Mouse (Mus musculus): Measurements from ENCODE around the gene Gm11236.
"Not testable (repeated sequence)": the region's sequence is repeated elsewhere in the genome, so short reads cannot be mapped to it uniquely, and the experiment has no call there.

Gene Gm11236

GRCm38 (mm10) chr4:73637821-73638220 lies at the start of gene Gm11236:
Gene Gm11236, plus strand, starts transcription at chr4:73638121.
- DNase-seq (ENCODE audit: low spot score in 2 of 2) = not testable (repeated sequence)

DNA sequence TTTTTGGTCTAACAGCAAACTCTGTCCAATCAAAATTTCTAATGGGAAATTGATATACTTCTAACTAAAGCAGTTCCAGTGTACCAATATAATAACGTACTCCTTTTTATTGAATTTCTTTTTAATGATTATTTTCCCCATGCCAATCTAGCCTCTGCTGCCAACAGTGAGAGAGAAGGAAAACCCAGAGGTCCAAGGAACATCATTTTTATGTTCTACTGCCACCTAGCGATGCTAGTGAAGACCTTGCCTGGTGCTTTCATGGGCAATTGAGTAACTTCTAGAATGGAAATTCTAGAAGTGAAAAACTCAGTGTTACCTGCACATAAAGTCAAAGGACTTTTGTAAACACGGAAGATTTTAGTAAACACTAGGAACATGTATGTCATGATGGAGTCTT lies 38.7 kb upstream of the Gm11236 start:
- DNase-seq (ENCODE audit: low spot score in 2 of 2) = peak in 1 of 2 experiments; percentile 3

GRCm38 (mm10) chr4:73607581-73607980 lies 30.3 kb upstream of the Gm11236 start, which contains the start of gene Gm11238:
Gene Gm11238, plus strand, starts transcription at chr4:73607881.
- not testable (repeated sequence) for DNase-seq (ENCODE audit: low spot score in 2 of 2)

GRCm38 (mm10) chr4:73622684-73623083 lies 15.2 kb upstream of the Gm11236 start, which contains the start of gene Gm11237:
Gene Gm11237, plus strand, starts transcription at chr4:73622984.
- DNase-seq (ENCODE audit: low spot score in 2 of 2) = not testable (repeated sequence)

- DNase-seq (ENCODE audit: low spot score in 2 of 2) = peak in 1 of 2 experiments; percentile 18
These were observed 23.9 kb downstream of the Gm11236 start for GRCm38 (mm10) chr4:73661864-73662263.

- DNase-seq (ENCODE audit: low spot score in 2 of 2) = not testable (repeated sequence)
These were observed 30.1 kb downstream of the Gm11236 start, which contains the start of gene Gm11239 for GRCm38 (mm10) chr4:73668054-73668453. Gene Gm11239, plus strand, starts transcription at chr4:73668354.

DNA sequence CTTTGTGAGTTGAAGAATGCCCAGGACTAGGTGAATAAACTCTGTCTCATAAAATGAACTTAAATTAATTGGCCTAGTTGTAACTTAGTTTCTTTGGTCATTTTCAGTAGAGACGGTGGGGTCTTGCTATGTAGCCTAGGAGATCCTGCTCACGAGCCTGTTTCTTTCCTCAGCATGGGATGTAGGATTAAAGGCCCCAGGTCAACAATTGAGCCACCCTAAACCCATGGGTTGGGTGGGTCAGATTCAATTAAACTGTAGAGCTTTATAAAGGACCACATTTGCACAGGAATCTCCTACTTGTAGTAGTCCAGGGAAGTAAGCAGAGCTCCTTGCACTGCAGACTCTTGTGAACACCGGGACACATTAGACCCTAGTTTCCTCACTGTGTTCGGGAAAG lies 45.3 kb downstream of the Gm11236 start, which contains the start of gene Gm428:
Gm428 (plus strand) TSS at position 301 of the 400 bp plus-strand sequence.
- not testable (repeated sequence) for DNase-seq (ENCODE audit: low spot score in 2 of 2)

Measured in cerebellum, postnatal 4 days (tissue).